Mouse (Mus musculus): ENCODE measurements at regions not wholly inside any gene's neighbourhood (a gene's known extent, or its start where the extent isn't known, plus 50 kb on each side); places are given as distances from the start of the nearest gene placed in this dataset.

GRCm38 (mm10) chr12:10572378-10572650, 181.7 kb downstream of the Rdh14 start:
- no peak for DNase-seq

- no peak for DNase-seq
Observed at GRCm38 (mm10) chr12:10573381-10573780, 182.8 kb downstream of the Rdh14 start.

- DNase-seq: no peak
Observed at GRCm38 (mm10) chr12:10582840-10583614, 192.5 kb downstream of the Rdh14 start.

GRCm38 (mm10) chr12:10584026-10584425, 193.5 kb downstream of the Rdh14 start:
- no peak for DNase-seq

- peak; percentile 81 to 82 for DNase-seq
Observed at GRCm38 (mm10) chr12:10589537-10589936, 199.0 kb downstream of the Rdh14 start.

- peak; percentile 81 to 84 for DNase-seq
Observed at GRCm38 (mm10) chr12:10597976-10598746, 207.6 kb downstream of the Rdh14 start.

- no peak for DNase-seq
Observed at GRCm38 (mm10) chr12:10600111-10600510, 209.5 kb downstream of the Rdh14 start.

GRCm38 (mm10) chr12:10618319-10618718, 227.7 kb downstream of the Rdh14 start:
- no peak for DNase-seq

GRCm38 (mm10) chr12:10620541-10620940, 230.0 kb downstream of the Rdh14 start:
- no peak for DNase-seq

GRCm38 (mm10) chr12:10638591-10638990, 248.0 kb downstream of the Rdh14 start:
- peak; percentile 56 to 79 for DNase-seq

- peak; percentile 56 to 74 for DNase-seq
Observed at GRCm38 (mm10) chr12:10654466-10655184, 264.1 kb downstream of the Rdh14 start.

GRCm38 (mm10) chr12:10655185-10655544, 264.6 kb downstream of the Rdh14 start:
- DNase-seq: no peak

- DNase-seq: no peak
Observed at GRCm38 (mm10) chr12:10658826-10659225, 268.3 kb downstream of the Rdh14 start.

- no peak for DNase-seq
Observed at GRCm38 (mm10) chr12:10686747-10687146, 296.2 kb downstream of the Rdh14 start.
